Mouse (Mus musculus): Measurements from ENCODE around the gene Slc12a8. TPM values are rescaled to one million over a fixed set of nuclear protein-coding genes. Genes with fewer than 3 reads are reported as not detected.

The Slc12a8 gene
- total and polyA plus RNA-seq, 2 experiments from 2014 or later = 1.1 to 2.1 TPM

- Histone ChIP-seq H3K4me1 (ENCODE audit: insufficient read depth) (no peaks in the 10 kb centered on the region), H3K27me3 (ENCODE audit: insufficient read depth, low read length) (no peaks in the 10 kb centered on the region), H3K4me3 (ENCODE audit: low read depth, low read length) (no peak overlapping the region), H3K9me3 (ENCODE audit: low read length) (no peaks in the 10 kb centered on the region), H3K4me2 (ENCODE audit: low read depth) (no peak overlapping the region), H3K27ac (ENCODE audit: low read depth, low read length) (no peak overlapping the region), H3K36me3 (ENCODE audit: insufficient read depth) (no peaks in the 10 kb centered on the region), H3K9ac (no peak overlapping the region)
- no peak for DNase-seq
- no peak for ATAC-seq
- 76% methylated on average over 6 of the region's 6 CpGs for WGBS
- TF ChIP-seq CTCF (IDR thresholded peaks at IDR 0.05; ENCODE audit: low read depth) = no peak
These were observed 58.6 kb downstream of the Slc12a8 start for GRCm38 (mm10) chr16:33575728-33576127.

DNA sequence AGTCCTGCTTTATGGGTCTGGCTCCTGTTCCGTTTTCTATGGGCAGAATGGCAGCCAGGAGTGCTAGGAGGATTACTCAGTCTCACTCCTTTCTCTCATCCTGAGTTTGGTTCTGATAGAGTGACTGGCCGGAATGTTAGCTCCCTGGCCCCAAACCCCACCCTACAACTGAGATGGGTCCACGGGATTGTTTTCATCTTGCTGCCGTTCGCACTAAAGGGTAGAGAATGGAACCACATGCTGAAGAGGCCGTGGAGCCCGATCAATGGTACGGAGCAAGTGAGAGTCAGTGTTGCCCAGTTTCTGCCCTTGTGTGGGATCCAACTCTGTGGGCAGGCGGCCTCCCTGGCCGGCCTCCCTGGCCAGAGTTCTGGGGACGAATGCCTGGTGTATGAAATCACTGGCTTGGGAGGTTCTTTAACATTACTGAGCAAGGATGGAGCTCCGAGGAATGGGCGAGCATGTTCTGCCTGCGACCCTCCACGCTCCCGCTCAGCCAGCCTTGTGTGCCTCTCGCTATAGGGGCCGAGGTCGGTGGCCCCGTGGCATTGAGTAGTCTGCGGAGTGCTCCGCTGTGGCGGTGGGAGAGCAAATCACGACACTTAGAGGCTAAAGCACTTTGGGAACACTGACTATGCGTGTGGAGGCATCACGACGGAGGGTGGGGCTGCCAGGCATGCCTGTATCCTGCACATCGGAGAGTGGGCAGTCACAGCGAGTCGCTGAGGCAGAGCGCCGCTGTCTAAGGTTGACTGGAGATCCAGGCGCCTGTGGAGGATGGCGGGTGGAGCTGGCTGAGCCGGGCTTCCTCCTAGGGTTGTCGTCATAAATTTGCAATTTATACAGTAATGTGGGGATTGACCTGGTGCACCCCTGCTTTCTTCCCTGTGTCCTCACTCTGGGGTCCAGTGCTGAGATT is 59.4 kb downstream of the Slc12a8 start:
- no peak overlapping the region for H3K27ac ChIP-seq (ENCODE audit: low read depth, low read length)
- no peak overlapping the region for H3K4me2 ChIP-seq (ENCODE audit: low read depth)
- no peaks in the 10 kb centered on the region for H3K36me3 ChIP-seq (ENCODE audit: insufficient read depth)
- DNase-seq (no peak), ATAC-seq (no peak; the same call in 1 of the 2 replicates)
- H3K9me3 ChIP-seq (ENCODE audit: low read length) = no peaks in the 10 kb centered on the region
- no peak overlapping the region for H3K9ac ChIP-seq
- no peaks in the 10 kb centered on the region for H3K4me1 ChIP-seq (ENCODE audit: insufficient read depth)
- no peak overlapping the region for H3K4me3 ChIP-seq (ENCODE audit: low read depth, low read length)
- WGBS = 75% methylated on average over 36 of the region's 36 CpGs
- no peak for TF ChIP-seq CTCF (IDR thresholded peaks at IDR 0.05; ENCODE audit: low read depth)
- H3K27me3 ChIP-seq (ENCODE audit: insufficient read depth, low read length) = no peaks in the 10 kb centered on the region

GRCm38 (mm10) chr16:33578462-33578861 is 61.3 kb downstream of the Slc12a8 start:
- Histone ChIP-seq H3K9me3 (ENCODE audit: low read length) (no peaks in the 10 kb centered on the region), H3K4me1 (ENCODE audit: insufficient read depth) (no peaks in the 10 kb centered on the region), H3K9ac (no peak overlapping the region), H3K4me2 (ENCODE audit: low read depth) (no peak overlapping the region), H3K36me3 (ENCODE audit: insufficient read depth) (no peaks in the 10 kb centered on the region), H3K27ac (ENCODE audit: low read depth, low read length) (no peak overlapping the region), H3K4me3 (ENCODE audit: low read depth, low read length) (no peak overlapping the region), H3K27me3 (ENCODE audit: insufficient read depth, low read length) (no peaks in the 10 kb centered on the region)
- DNase-seq = no peak
- ATAC-seq = no peak
- 82% methylated on average over 3 of the region's 3 CpGs for WGBS
- no peak for TF ChIP-seq CTCF (IDR thresholded peaks at IDR 0.05; ENCODE audit: low read depth)

- DNase-seq (no peak), ATAC-seq (no peak)
- Histone ChIP-seq H3K27ac (ENCODE audit: low read depth, low read length) (no peak overlapping the region), H3K4me2 (ENCODE audit: low read depth) (no peak overlapping the region), H3K27me3 (ENCODE audit: insufficient read depth, low read length) (no peaks in the 10 kb centered on the region), H3K9ac (no peak overlapping the region), H3K4me1 (ENCODE audit: insufficient read depth) (peaks cover 10% of the 10 kb centered on the region; the same call in 1 of the 2 replicates), H3K9me3 (ENCODE audit: low read length) (no peaks in the 10 kb centered on the region), H3K4me3 (ENCODE audit: low read depth, low read length) (no peak overlapping the region), H3K36me3 (ENCODE audit: insufficient read depth) (no peaks in the 10 kb centered on the region)
- no peak for TF ChIP-seq CTCF (IDR thresholded peaks at IDR 0.05; ENCODE audit: low read depth)
- 90% methylated on average over 2 of the region's 2 CpGs for WGBS
These were observed 63.2 kb downstream of the Slc12a8 start for GRCm38 (mm10) chr16:33580331-33580730.

- H3K4me1 ChIP-seq (ENCODE audit: insufficient read depth) = peaks cover 10% of the 10 kb centered on the region; the same call in 1 of the 2 replicates
- H3K27me3 ChIP-seq (ENCODE audit: insufficient read depth, low read length) = no peaks in the 10 kb centered on the region
- ATAC-seq (0 out of 2 replicates have a peak, but pooled peaks have one; percentile 12), DNase-seq (no peak)
- H3K36me3 ChIP-seq (ENCODE audit: insufficient read depth) = no peaks in the 10 kb centered on the region
- no peak overlapping the region for H3K27ac ChIP-seq (ENCODE audit: low read depth, low read length)
- H3K4me2 ChIP-seq (ENCODE audit: low read depth) = no peak overlapping the region
- no peak for TF ChIP-seq CTCF (IDR thresholded peaks at IDR 0.05; ENCODE audit: low read depth)
- no peak overlapping the region for H3K4me3 ChIP-seq (ENCODE audit: low read depth, low read length)
- no peak overlapping the region for H3K9ac ChIP-seq
- no peaks in the 10 kb centered on the region for H3K9me3 ChIP-seq (ENCODE audit: low read length)
These were observed 63.7 kb downstream of the Slc12a8 start for GRCm38 (mm10) chr16:33580736-33581241.

DNA sequence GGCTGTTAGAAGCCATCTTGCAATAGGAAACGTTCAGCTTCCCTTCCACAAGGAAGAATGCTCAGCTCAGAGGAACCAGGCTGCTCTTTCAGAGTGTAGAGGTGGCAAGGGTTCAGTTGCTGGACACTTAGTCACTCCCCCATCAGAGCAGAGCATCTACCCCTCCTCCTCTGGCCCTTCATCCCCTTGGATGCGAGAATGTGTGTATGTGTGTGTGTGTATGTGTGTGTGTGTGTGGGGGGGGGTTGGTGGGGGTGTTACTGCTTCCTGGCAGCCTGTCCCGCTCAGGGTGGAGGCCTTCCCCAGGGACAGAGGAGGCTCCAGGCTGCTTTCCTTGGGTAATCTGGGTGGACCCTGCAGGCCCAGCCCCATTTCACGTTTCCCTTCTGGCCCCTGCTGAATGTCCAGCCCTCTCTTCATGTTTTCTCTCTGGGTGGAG is 64.6 kb downstream of the Slc12a8 start:
- no peaks in the 10 kb centered on the region for H3K9me3 ChIP-seq (ENCODE audit: low read length)
- H3K4me1 ChIP-seq (ENCODE audit: insufficient read depth) = peaks cover 10% of the 10 kb centered on the region; the same call in 1 of the 2 replicates
- no peaks in the 10 kb centered on the region for H3K36me3 ChIP-seq (ENCODE audit: insufficient read depth)
- no peak for ATAC-seq
- H3K4me3 ChIP-seq (ENCODE audit: low read depth, low read length) = no peak overlapping the region
- H3K27me3 ChIP-seq (ENCODE audit: insufficient read depth, low read length) = no peaks in the 10 kb centered on the region
- no peak overlapping the region for H3K4me2 ChIP-seq (ENCODE audit: low read depth)
- H3K27ac ChIP-seq (ENCODE audit: low read depth, low read length) = no peak overlapping the region
- no peak overlapping the region for H3K9ac ChIP-seq
- TF ChIP-seq CTCF (IDR thresholded peaks at IDR 0.05; ENCODE audit: low read depth) = no peak
- WGBS = 71% methylated on average over 4 of the region's 4 CpGs
- DNase-seq = no peak

GRCm38 (mm10) chr16:33582495-33582894 is 65.4 kb downstream of the Slc12a8 start:
- H3K4me3 ChIP-seq (ENCODE audit: low read depth, low read length) = no peak overlapping the region
- no peak overlapping the region for H3K27ac ChIP-seq (ENCODE audit: low read depth, low read length)
- DNase-seq = no peak
- peaks cover 10% of the 10 kb centered on the region; the same call in 1 of the 2 replicates for H3K4me1 ChIP-seq (ENCODE audit: insufficient read depth)
- no peak for TF ChIP-seq CTCF (IDR thresholded peaks at IDR 0.05; ENCODE audit: low read depth)
- H3K9me3 ChIP-seq (ENCODE audit: low read length) = no peaks in the 10 kb centered on the region
- H3K27me3 ChIP-seq (ENCODE audit: insufficient read depth, low read length) = no peaks in the 10 kb centered on the region
- no peak overlapping the region for H3K4me2 ChIP-seq (ENCODE audit: low read depth)
- H3K36me3 ChIP-seq (ENCODE audit: insufficient read depth) = no peaks in the 10 kb centered on the region
- WGBS = 95% methylated on average over 8 of the region's 8 CpGs
- no peak overlapping the region for H3K9ac ChIP-seq
- ATAC-seq = no peak

Measured in forebrain, postnatal 0 days (tissue).